Mouse (Mus musculus): Measurements from ENCODE around the gene Cep70. TPM values are rescaled to one million over a fixed set of nuclear protein-coding genes. Genes with fewer than 3 reads are reported as not detected.

Gene Cep70
- polyA plus RNA-seq, 1 experiment from 2014 or later, result 21.2 TPM

DNA sequence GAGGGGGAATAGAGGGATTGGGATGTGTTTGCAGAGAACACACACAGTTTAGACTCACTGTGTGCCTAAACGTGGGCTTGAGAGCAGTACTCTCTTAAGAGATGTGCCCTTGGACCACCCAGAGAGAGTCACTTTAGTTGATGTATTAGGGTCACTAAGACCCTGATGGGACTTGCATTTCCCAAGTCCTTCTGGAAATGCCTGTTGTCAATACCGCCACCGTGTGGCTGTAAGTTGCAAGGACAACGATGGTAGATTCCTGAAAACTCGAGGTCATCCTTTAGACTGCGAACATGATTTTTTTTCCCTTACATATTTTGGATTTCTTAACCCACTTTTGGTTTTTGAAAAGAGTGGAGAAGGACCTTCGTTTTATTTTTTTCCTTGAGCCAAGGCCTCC is 1.1 kb upstream of the Cep70 start:
- Histone ChIP-seq H3K9me3 (no peaks in the 10 kb centered on the region), H3K27ac (replicated peaks) (peak overlapping the region; percentile 62; the same call in 1 of the 2 replicates), H3K4me2 (peak overlapping the region; percentile 86), H3K36me3 (no peaks in the 10 kb centered on the region), H3K9ac (peak overlapping the region; percentile 72; the same call in 1 of the 2 replicates), H3K4me1 (peaks cover 11% of the 10 kb centered on the region), H3K4me3 (peak overlapping the region; percentile 97), H3K27me3 (replicated peaks) (no peaks in the 10 kb centered on the region; the same call in 1 of the 2 replicates)
- WGBS, result 2% methylated on average over 7 of the region's 7 CpGs
- no peak for ATAC-seq (ENCODE audit: extremely low read depth, insufficient number of reproducible peaks, low FRiP score, low TSS enrichment)

DNA sequence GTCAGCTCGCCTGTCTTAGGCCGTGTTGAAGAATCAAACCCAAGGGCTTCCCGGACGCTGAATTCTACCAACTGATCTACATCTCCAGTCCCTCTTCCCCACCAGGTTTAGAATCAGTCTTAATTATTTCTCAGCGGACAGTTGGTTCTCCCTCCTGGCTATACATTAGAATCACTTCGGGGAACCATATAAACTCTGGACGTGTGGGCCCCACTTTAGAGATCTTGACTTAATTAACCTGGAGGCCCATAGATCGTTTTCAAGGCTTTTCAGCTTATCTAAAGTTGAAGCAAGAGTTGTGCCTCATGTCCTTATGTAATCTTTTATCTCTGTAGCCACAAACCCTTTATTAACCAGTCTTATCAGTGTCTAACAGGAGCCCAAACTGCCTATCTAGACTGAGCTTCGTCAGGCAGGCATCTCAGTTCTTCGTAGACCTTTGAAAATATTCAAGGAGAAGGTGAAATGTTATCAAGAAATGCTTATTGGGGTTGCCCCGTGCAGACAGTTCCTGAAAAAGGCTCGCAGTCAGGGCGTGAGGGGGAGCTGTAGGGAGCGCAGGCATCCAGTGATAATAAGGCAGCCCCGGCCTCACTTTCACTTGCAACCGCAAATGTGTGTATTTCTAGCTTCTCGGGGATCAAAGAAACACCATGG is 506 bp upstream of the Cep70 start:
- Histone ChIP-seq H3K27ac (replicated peaks) (peak overlapping the region; percentile 62), H3K9ac (peak overlapping the region; percentile 72), H3K9me3 (no peaks in the 10 kb centered on the region), H3K4me2 (peak overlapping the region; percentile 86), H3K36me3 (no peaks in the 10 kb centered on the region), H3K4me3 (peak overlapping the region; percentile 97), H3K27me3 (replicated peaks) (no peaks in the 10 kb centered on the region; the same call in 1 of the 2 replicates), H3K4me1 (peaks cover 11% of the 10 kb centered on the region)
- WGBS, result 7% methylated on average over 17 of the region's 17 CpGs
- no peak for ATAC-seq (ENCODE audit: extremely low read depth, insufficient number of reproducible peaks, low FRiP score, low TSS enrichment)

DNA sequence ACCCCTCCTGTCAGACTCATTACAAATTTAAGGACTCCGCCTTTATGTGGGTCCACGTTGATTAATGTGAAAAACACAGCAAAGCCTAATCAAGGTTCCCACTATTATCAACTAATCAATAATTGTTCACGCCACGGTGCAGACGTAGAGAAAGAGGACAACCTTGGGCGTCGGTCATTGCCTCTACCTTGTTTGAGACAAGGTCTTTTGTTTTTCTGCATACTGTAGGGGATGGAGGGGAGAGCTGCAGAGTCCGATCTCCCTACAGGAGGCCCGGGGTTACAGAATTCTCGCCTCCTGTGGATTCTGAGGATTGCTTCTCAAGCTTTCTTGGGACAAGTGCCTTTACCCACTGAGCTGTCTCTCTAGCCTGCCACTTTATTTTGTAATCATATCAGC is 727 bp downstream of the Cep70 start:
- peak overlapping the region; percentile 87 for H3K9ac ChIP-seq
- no peaks in the 10 kb centered on the region for H3K27me3 ChIP-seq (replicated peaks)
- WGBS, result 3% methylated on average over 10 of the region's 10 CpGs
- H3K27ac ChIP-seq (replicated peaks), result peak overlapping the region; percentile 65
- no peaks in the 10 kb centered on the region; the same call in 1 of the 2 replicates for H3K36me3 ChIP-seq
- peak overlapping the region; percentile 97 for H3K4me3 ChIP-seq
- H3K4me1 ChIP-seq, result peaks cover 16% of the 10 kb centered on the region
- H3K4me2 ChIP-seq, result peak overlapping the region; percentile 86
- ATAC-seq (ENCODE audit: extremely low read depth, insufficient number of reproducible peaks, low FRiP score, low TSS enrichment), result no peak
- no peaks in the 10 kb centered on the region for H3K9me3 ChIP-seq

DNA sequence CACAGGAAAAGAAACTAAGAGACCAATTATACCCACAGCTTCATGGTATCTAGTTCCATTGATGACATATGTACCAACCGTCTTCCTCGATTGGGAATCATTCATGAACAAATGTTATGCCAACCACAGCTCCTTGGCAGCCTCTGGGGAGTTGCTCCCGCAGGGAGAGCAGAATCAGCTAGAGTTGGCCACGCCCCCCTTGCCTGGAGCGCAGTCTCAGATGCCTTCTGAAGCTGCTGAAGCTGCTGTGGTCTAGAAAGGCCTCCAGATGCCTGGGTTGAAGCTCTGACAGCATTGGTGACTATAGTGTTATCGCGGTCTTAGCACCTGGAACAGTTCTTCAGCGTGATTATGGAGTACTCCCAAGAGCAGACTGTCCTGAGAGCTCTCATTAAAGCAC is 5.1 kb downstream of the Cep70 start:
- H3K4me3 ChIP-seq, result no peak overlapping the region
- H3K9ac ChIP-seq, result no peak overlapping the region
- 0 out of 2 replicates have a peak overlapping the region, but pooled peaks have one; percentile 11 for H3K4me2 ChIP-seq
- H3K9me3 ChIP-seq, result no peaks in the 10 kb centered on the region; the same call in 1 of the 2 replicates
- peaks cover 6% of the 10 kb centered on the region; the same call in 1 of the 2 replicates for H3K36me3 ChIP-seq
- H3K27me3 ChIP-seq (replicated peaks), result no peaks in the 10 kb centered on the region
- H3K4me1 ChIP-seq, result peaks cover 15% of the 10 kb centered on the region
- ATAC-seq (ENCODE audit: extremely low read depth, insufficient number of reproducible peaks, low FRiP score, low TSS enrichment), result peak; percentile 61; the same call in 1 of the 2 replicates
- no peak overlapping the region for H3K27ac ChIP-seq (replicated peaks)
- 47% methylated on average over 8 of the region's 8 CpGs for WGBS

DNA sequence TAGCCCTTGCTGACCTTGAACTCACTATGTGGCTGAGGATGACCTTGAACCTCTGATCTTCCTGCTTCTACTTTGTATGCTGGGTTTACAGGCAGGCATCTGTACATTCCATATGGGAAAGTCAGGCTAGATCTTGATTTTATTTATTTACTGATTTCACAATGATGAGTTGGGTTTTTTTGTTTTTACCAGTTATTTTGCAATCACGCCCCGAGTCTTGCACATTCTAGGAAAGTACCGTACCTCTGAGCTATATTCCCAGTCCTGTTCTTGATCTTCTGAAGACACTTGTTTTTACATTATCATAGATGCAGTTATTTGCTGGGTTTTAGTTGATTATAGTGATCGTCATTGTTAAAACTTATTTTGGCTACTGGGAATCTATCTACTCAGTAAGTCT is 5.7 kb downstream of the Cep70 start:
- no peak for ATAC-seq (ENCODE audit: extremely low read depth, insufficient number of reproducible peaks, low FRiP score, low TSS enrichment)

DNA sequence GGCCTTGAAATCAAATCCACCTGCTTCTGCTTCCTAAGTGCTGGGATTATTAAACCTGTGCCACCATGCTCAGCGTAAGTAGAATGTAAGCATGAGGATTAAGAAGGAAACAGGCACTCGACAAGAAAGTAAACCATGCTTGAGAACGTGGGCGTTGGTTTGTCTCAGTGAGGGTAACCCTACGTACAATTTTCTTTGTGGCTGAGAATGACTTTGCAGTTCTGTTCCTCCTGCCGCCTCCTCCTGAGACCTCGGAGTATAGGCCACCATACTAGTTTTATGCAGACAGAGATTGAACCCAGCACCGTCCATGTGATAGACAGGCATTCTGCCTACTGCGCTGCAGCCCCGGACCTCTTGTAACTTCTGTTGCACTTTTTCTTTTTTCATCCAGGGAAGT is 10.7 kb downstream of the Cep70 start:
- ATAC-seq (ENCODE audit: extremely low read depth, insufficient number of reproducible peaks, low FRiP score, low TSS enrichment), result no peak; the same call in 1 of the 2 replicates
- peak overlapping the region; percentile 20; the same call in 1 of the 2 replicates for H3K4me2 ChIP-seq

More for the DNA sequence above, 5.7 kb downstream of the Cep70 start:
- H3K4me1 ChIP-seq, result peaks cover 14% of the 10 kb centered on the region
- H3K36me3 ChIP-seq, result peaks cover 7% of the 10 kb centered on the region; the same call in 1 of the 2 replicates
- no peaks in the 10 kb centered on the region for H3K27me3 ChIP-seq (replicated peaks)
- no peak overlapping the region for H3K27ac ChIP-seq (replicated peaks)
- 93% methylated on average over 4 of the region's 4 CpGs for WGBS
- no peak overlapping the region for H3K4me3 ChIP-seq
- no peak overlapping the region; the same call in 1 of the 2 replicates for H3K4me2 ChIP-seq
- no peak overlapping the region for H3K9ac ChIP-seq
- no peaks in the 10 kb centered on the region; the same call in 1 of the 2 replicates for H3K9me3 ChIP-seq

DNA sequence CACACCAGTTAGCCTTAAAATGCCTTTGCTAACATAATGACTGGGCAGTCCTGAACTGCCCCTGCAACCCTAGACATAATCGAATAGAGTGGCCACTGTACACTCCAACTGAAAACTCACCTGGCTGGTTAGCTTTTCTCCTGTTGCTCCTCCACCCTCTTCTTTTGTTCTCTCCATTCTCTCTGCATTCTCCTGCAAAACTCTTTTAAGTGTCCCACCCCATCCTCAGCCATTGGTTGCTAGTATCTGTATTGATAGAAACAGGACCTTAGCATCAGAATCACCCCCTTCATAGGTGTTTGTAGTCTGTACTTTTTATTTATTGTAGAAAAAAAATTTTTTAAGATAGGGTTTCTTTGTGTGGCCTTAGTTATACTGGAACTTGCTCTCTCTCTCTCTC is 13.0 kb downstream of the Cep70 start:
- no peak overlapping the region for H3K4me2 ChIP-seq
- H3K4me3 ChIP-seq, result no peak overlapping the region
- peaks cover 48% of the 10 kb centered on the region for H3K36me3 ChIP-seq
- H3K4me1 ChIP-seq, result peaks cover 6% of the 10 kb centered on the region; the same call in 1 of the 2 replicates
- no peak for ATAC-seq (ENCODE audit: extremely low read depth, insufficient number of reproducible peaks, low FRiP score, low TSS enrichment)
- no peaks in the 10 kb centered on the region for H3K27me3 ChIP-seq (replicated peaks)
- H3K9me3 ChIP-seq, result no peaks in the 10 kb centered on the region; the same call in 1 of the 2 replicates
- 94% methylated on average over 1 of the region's 1 CpGs for WGBS
- no peak overlapping the region for H3K9ac ChIP-seq
- no peak overlapping the region for H3K27ac ChIP-seq (replicated peaks)

More for the DNA sequence above, 10.7 kb downstream of the Cep70 start:
- H3K9me3 ChIP-seq, result no peaks in the 10 kb centered on the region; the same call in 1 of the 2 replicates
- H3K27me3 ChIP-seq (replicated peaks), result no peaks in the 10 kb centered on the region
- WGBS, result 86% methylated on average over 10 of the region's 10 CpGs
- peaks cover 6% of the 10 kb centered on the region; the same call in 1 of the 2 replicates for H3K4me1 ChIP-seq
- no peak overlapping the region for H3K4me3 ChIP-seq
- no peak overlapping the region for H3K27ac ChIP-seq (replicated peaks)
- no peak overlapping the region for H3K9ac ChIP-seq
- H3K36me3 ChIP-seq, result peaks cover 50% of the 10 kb centered on the region

DNA sequence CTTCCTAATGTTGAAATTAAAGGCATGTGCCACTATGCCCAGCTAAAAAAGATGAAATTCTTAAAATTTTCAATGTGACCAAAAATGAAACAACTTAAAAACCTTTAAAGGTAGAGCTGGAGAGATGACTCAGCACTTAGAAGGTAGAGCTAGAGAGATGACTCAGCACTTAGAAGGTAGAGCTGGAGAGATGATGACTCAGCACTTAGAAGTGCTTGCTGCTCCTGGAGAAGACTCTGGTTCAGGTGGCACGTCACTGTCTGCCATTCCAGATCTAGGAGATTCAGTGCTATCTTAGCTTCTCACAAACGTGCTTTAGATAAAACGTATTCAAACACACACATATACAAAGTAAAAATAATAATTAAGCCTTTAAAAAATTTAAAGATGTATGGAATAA is 13.7 kb downstream of the Cep70 start:
- peaks cover 6% of the 10 kb centered on the region; the same call in 1 of the 2 replicates for H3K4me1 ChIP-seq
- H3K4me3 ChIP-seq, result no peak overlapping the region
- peak; percentile 88 for ATAC-seq (ENCODE audit: extremely low read depth, insufficient number of reproducible peaks, low FRiP score, low TSS enrichment)
- H3K9ac ChIP-seq, result no peak overlapping the region
- H3K27ac ChIP-seq (replicated peaks), result no peak overlapping the region; the same call in 1 of the 2 replicates
- peaks cover 50% of the 10 kb centered on the region for H3K36me3 ChIP-seq
- H3K9me3 ChIP-seq, result no peaks in the 10 kb centered on the region
- no peak overlapping the region for H3K4me2 ChIP-seq
- 74% methylated on average over 3 of the region's 3 CpGs for WGBS
- no peaks in the 10 kb centered on the region for H3K27me3 ChIP-seq (replicated peaks)

DNA sequence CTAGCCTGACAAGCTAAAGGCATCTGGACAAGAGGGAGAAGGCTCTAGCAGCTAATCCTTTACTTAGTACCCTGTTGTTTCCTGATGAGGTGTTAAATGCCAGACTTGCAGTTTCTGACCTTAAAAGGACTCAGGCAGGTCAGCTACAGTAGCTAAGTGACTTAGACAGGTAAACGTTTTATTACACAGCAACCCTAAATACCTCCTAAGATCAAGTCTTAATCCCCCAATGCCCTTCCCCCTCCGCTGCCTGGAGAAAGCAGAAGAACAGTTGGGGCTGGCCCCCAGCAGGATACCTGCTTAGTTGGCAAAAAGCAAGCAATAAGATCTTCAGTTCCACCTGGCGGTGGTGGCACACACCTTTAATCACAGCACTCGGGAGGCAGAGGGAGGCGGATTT is 15.7 kb downstream of the Cep70 start:
- peaks cover 70% of the 10 kb centered on the region for H3K36me3 ChIP-seq
- H3K4me1 ChIP-seq, result no peaks in the 10 kb centered on the region
- H3K4me3 ChIP-seq, result no peak overlapping the region
- no peak overlapping the region for H3K27ac ChIP-seq (replicated peaks)
- no peaks in the 10 kb centered on the region for H3K9me3 ChIP-seq
- no peak overlapping the region for H3K9ac ChIP-seq
- ATAC-seq (ENCODE audit: extremely low read depth, insufficient number of reproducible peaks, low FRiP score, low TSS enrichment), result no peak
- 63% methylated on average over 5 of the region's 5 CpGs for WGBS
- H3K4me2 ChIP-seq, result no peak overlapping the region
- H3K27me3 ChIP-seq (replicated peaks), result no peaks in the 10 kb centered on the region

DNA sequence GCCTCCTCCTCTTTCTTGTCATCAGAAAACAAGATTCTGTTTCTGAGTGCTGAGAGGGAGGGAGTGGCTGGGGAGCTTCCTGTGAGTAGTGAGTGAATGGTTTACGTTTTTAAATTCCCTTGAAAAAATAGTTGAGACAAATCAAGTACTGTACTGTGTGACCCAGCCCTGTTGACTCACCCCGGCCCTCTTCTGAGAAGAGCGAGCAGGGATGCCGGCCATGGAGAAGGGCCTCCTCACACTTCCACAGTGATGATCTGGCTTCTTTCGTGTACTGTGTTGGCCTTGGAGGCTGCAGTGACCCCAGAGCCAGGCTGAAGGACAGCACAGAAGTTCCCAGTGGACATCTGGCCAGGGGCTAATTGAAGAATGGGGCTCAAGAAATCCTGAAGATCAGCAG is 61.1 kb downstream of the Cep70 start:
- Histone ChIP-seq H3K36me3 (peaks cover 53% of the 10 kb centered on the region), H3K4me1 (no peaks in the 10 kb centered on the region), H3K27ac (replicated peaks) (no peak overlapping the region), H3K9ac (no peak overlapping the region), H3K4me3 (no peak overlapping the region), H3K4me2 (no peak overlapping the region), H3K9me3 (no peaks in the 10 kb centered on the region), H3K27me3 (replicated peaks) (no peaks in the 10 kb centered on the region)
- ATAC-seq (ENCODE audit: extremely low read depth, insufficient number of reproducible peaks, low FRiP score, low TSS enrichment), result no peak
- WGBS, result 75% methylated on average over 5 of the region's 5 CpGs

DNA sequence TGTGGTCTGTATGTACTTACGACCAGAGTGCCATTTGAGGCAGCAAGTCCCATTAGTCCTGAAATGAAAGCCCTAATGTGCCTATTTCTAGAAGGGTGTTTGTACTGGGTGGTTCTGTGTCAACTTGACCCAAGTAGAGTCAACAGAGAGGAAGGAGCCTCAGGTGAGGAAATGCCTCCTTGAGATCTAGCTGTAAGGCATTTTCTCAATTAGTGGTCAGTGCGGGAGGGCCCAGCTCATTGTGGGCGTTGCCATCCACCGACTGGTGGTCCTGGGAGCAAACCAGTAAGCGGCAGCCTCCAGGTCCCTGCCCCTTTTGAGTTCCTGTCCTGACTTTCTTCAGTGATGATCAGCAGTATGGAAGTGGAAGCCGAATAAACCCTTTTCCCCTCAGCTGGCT is 63.1 kb downstream of the Cep70 start:
- no peaks in the 10 kb centered on the region for H3K4me1 ChIP-seq
- no peak overlapping the region for H3K4me2 ChIP-seq
- H3K27ac ChIP-seq (replicated peaks), result no peak overlapping the region
- H3K4me3 ChIP-seq, result no peak overlapping the region
- H3K9ac ChIP-seq, result no peak overlapping the region
- H3K27me3 ChIP-seq (replicated peaks), result no peaks in the 10 kb centered on the region
- H3K36me3 ChIP-seq, result peaks cover 48% of the 10 kb centered on the region
- no peak for ATAC-seq (ENCODE audit: extremely low read depth, insufficient number of reproducible peaks, low FRiP score, low TSS enrichment)
- no peaks in the 10 kb centered on the region for H3K9me3 ChIP-seq
- 82% methylated on average over 6 of the region's 6 CpGs for WGBS

Data from heart, embryonic 13.5 days (tissue).